Mouse (Mus musculus) ES-E14 (cell line): ENCODE measurements at regions not wholly inside any gene's neighbourhood (a gene's known extent, or its start where the extent isn't known, plus 50 kb on each side); places are given as distances from the start of the nearest gene placed in this dataset.

Source experiments
- HCFC1 ChIP-seq: IDR thresholded peaks from 2 replicates; pipeline ENCODE4 v1.6.1; 2012; ENCODE audit warnings: low read length, inconsistent platforms, borderline replicate concordance; ENCODE audit not compliant: insufficient read depth
- MAFK ChIP-seq: IDR thresholded peaks from 2 replicates; pipeline ENCODE4 v1.6.1; 2014; ENCODE audit warnings: mild to moderate bottlenecking, low read depth, low read length, inconsistent platforms; ENCODE audit not compliant: insufficient read depth
- ZC3H11A ChIP-seq: IDR thresholded peaks from 2 replicates; pipeline ENCODE4 v1.6.1; 2012; ENCODE audit warnings: low read depth, mild to moderate bottlenecking, inconsistent platforms, low read length, borderline replicate concordance
- ZNF384 ChIP-seq: IDR thresholded peaks from 2 replicates; pipeline ENCODE4 v1.6.1; 2012; ENCODE audit warnings: low read depth, low read length, inconsistent platforms

GRCm38 (mm10) chr1:71996828-71997227 is 215.3 kb downstream of the Mreg start:
- TF ChIP-seq HCFC1 (no peak), ZC3H11A (no peak), MAFK (no peak), ZNF384 (no peak)
